Mouse (Mus musculus) midbrain, embryonic 11.5 days (tissue): ENCODE data around the gene Gm8439. TPM values are rescaled to one million over a fixed set of nuclear protein-coding genes. Genes with fewer than 3 reads are reported as not detected.
A peak's percentile ranks its signal among the peaks of the same experiment; 100 is the strongest.

Source experiments
- ATAC-seq: fragments of 200-750 bp; cut with Nextera tagmentation; 2 replicates; pipeline ENCODE4 v1.8.0; 2017; ENCODE audit warnings: moderate TSS enrichment, moderate library complexity; ENCODE audit not compliant: low FRiP score
- DNase-seq: peaks from one replicate; pipeline ENCODE4 v3.0.0; 2015; ENCODE audit warnings: low spot score; ENCODE audit errors: missing footprints
- H3K27ac ChIP-seq: fragments of 300-500 bp; sonication (generic); 2 replicates; pipeline ENCODE4 v1.5.1; 2014; ENCODE audit warnings: low read depth, low read length
- H3K27me3 ChIP-seq: fragments of 300-500 bp; sonication (generic); 2 replicates; pipeline ENCODE4 v1.6.1; 2014; ENCODE audit warnings: mild to moderate bottlenecking, low read length, moderate library complexity, mixed read lengths; ENCODE audit not compliant: control insufficient read depth, insufficient read depth
- H3K36me3 ChIP-seq: fragments of 300-500 bp; sonication (generic); 2 replicates; pipeline ENCODE4 v1.6.1; 2014; ENCODE audit warnings: mild to moderate bottlenecking, low read length, moderate library complexity, mixed read lengths; ENCODE audit not compliant: control insufficient read depth, insufficient read depth
- H3K4me1 ChIP-seq: fragments of 300-500 bp; sonication (generic); 2 replicates; pipeline ENCODE4 v1.6.1; 2014; ENCODE audit warnings: low read length; ENCODE audit not compliant: control insufficient read depth, insufficient read depth
- H3K4me2 ChIP-seq: fragments of 300-500 bp; sonication (generic); 2 replicates; pipeline ENCODE4 v1.6.1; 2014; ENCODE audit warnings: mild to moderate bottlenecking, moderate library complexity
- H3K4me3 ChIP-seq: fragments of 300-500 bp; sonication (generic); 2 replicates; pipeline ENCODE4 v1.5.1; 2014; ENCODE audit warnings: low read depth, low read length
- H3K9ac ChIP-seq: fragments of 300-500 bp; sonication (generic); 2 replicates; pipeline ENCODE4 v1.6.1; 2014; ENCODE audit warnings: low read length
- H3K9me3 ChIP-seq: fragments of 300-500 bp; sonication (generic); 2 replicates; pipeline ENCODE4 v1.6.1; 2016; ENCODE audit warnings: low read length; ENCODE audit not compliant: control insufficient read depth
- WGBS: fragments of 180-500 bp; shearing (Covaris S2); extraction: QIAGEN DNeasy Blood & Tissue Kit; methylation state at CpG from one replicate; pipeline ENCODE4 v1.1.7; 2014; 5-methylcytosine and 5-hydroxymethylcytosine counted together
- polyA plus RNA-seq: library from polyadenylated mRNA; unstranded; fragments of >200 nt; fragmentation: Nextera tagmentation; extraction: Ambion mirVana; gene quantifications from 2 replicates; pipeline ENCODE4 v1.2.1, GENCODE M21; 2014

The Gm8439 gene
- polyA plus RNA-seq, 1 experiment from 2014 or later, result not detected

GRCm38 (mm10) chr4:120650208-120650592 lies 61.7 kb downstream of the Gm8439 start:
- H3K4me1 ChIP-seq, result peaks cover 5% of the 10 kb centered on the region
- WGBS, result 24% methylated on average over 7 of the region's 7 CpGs
- peak; percentile 63 for ATAC-seq
- no peak for DNase-seq
- H3K4me3 ChIP-seq, result peak overlapping the region; percentile 43
- H3K9ac ChIP-seq, result no peak overlapping the region; the same call in 1 of the 2 replicates
- no peak overlapping the region for H3K27ac ChIP-seq
- H3K4me2 ChIP-seq, result peak overlapping the region; percentile 92
- no peaks in the 10 kb centered on the region for H3K9me3 ChIP-seq
- H3K36me3 ChIP-seq, result no peaks in the 10 kb centered on the region
- peaks cover 24% of the 10 kb centered on the region for H3K27me3 ChIP-seq

GRCm38 (mm10) chr4:120655898-120656297 lies 67.4 kb downstream of the Gm8439 start:
- no peak for DNase-seq

More at GRCm38 (mm10) chr4:120655898-120656297, 67.4 kb downstream of the Gm8439 start:
- Histone ChIP-seq H3K4me1 (no peaks in the 10 kb centered on the region), H3K9me3 (no peaks in the 10 kb centered on the region), H3K27ac (no peak overlapping the region), H3K27me3 (peaks cover 2% of the 10 kb centered on the region; the same call in 1 of the 2 replicates), H3K36me3 (no peaks in the 10 kb centered on the region), H3K4me2 (no peak overlapping the region), H3K9ac (no peak overlapping the region), H3K4me3 (no peak overlapping the region)
- 77% methylated on average over 8 of the region's 8 CpGs for WGBS
- no peak for ATAC-seq

Other genes with a start within 250 kb of the Gm8439 start
- gene Scmh1, start 183.5 kb upstream of the Gm8439 start, polyA plus RNA-seq, result 41.1 and 44.8 TPM in 2 replicates
- gene Slfnl1, start 56.5 kb upstream of the Gm8439 start, polyA plus RNA-seq, result not detected in 2 replicates
- gene Ctps, start 18.5 kb upstream of the Gm8439 start, polyA plus RNA-seq, result 132 and 134 TPM in 2 replicates
- gene Cited4, start 77.8 kb downstream of the Gm8439 start, polyA plus RNA-seq, result 8.7 and 8.8 TPM in 2 replicates
- 1.9 and 2.3 TPM in 2 replicates for gene Kcnq4, start 159.9 kb downstream of the Gm8439 start, polyA plus RNA-seq
- gene Nfyc, start 242.8 kb downstream of the Gm8439 start, polyA plus RNA-seq, result 117 and 118 TPM in 2 replicates